Comparison of ENCODE assay signal across 7 mouse cellular contexts in genomic region chr10:127622057-127622392, GRCm38 (mm10). TPM values are rescaled to one million over a fixed set of nuclear protein-coding genes. Genes with fewer than 3 reads are reported as not detected.
DNase-seq lines count a peak whose midpoint lies in the region; ATAC-seq and TF ChIP-seq lines count a peak whose summit lies in the region.

No protein-coding gene starts in this region.

- peak overlapping the region; percentile 96 for H3K4me3 ChIP-seq in E14TG2a.4 (replicated peaks; ENCODE audit: low read length)
- peak overlapping the region; percentile 85 for H3K4me3 ChIP-seq in forebrain, embryonic 10.5 days
- H3K4me3 ChIP-seq in limb, embryonic 10.5 days, result peak overlapping the region; percentile 89
- H3K4me3 ChIP-seq in stomach, embryonic 16.5 days (replicated peaks; ENCODE audit: low read length), result peak overlapping the region; percentile 87

- peak; percentile 33; the same call in 1 of the 2 replicates for ATAC-seq in megakaryocyte-erythroid progenitor cell, adult 5-6 weeks (replicated peaks; ENCODE audit: low FRiP score, low TSS enrichment, poor library complexity, severe bottlenecking)
- ATAC-seq in stomach, embryonic 16.5 days (ENCODE audit: insufficient read depth, low FRiP score), result peak; percentile 27; the same call in 1 of the 2 replicates

- peaks cover 21% of the 10 kb centered on the region for H3K27me3 ChIP-seq in E14TG2a.4 (ENCODE audit: insufficient read depth, low read length)
- H3K27me3 ChIP-seq in forebrain, embryonic 10.5 days (ENCODE audit: poor library complexity, severe bottlenecking), result 0 out of 2 replicates have a peak, but pooled peaks cover 4% of the 10 kb centered on the region
- H3K27me3 ChIP-seq in limb, embryonic 10.5 days (ENCODE audit: low read depth, poor library complexity, severe bottlenecking), result no peaks in the 10 kb centered on the region
- no peaks in the 10 kb centered on the region for H3K27me3 ChIP-seq in stomach, embryonic 16.5 days (ENCODE audit: control insufficient read depth, insufficient read depth, low read length)

- H3K4me1 ChIP-seq in E14TG2a.4 (replicated peaks; ENCODE audit: low read depth, low read length), result peaks cover 45% of the 10 kb centered on the region
- peaks cover 51% of the 10 kb centered on the region for H3K4me1 ChIP-seq in forebrain, embryonic 10.5 days
- H3K4me1 ChIP-seq in limb, embryonic 10.5 days, result peaks cover 55% of the 10 kb centered on the region
- H3K4me1 ChIP-seq in stomach, embryonic 16.5 days (ENCODE audit: control insufficient read depth, insufficient read depth, low read length), result peaks cover 32% of the 10 kb centered on the region

- peaks cover 7% of the 10 kb centered on the region for H3K36me3 ChIP-seq in E14TG2a.4 (ENCODE audit: insufficient read depth, low read length)
- H3K36me3 ChIP-seq in forebrain, embryonic 10.5 days (replicated peaks), result peaks cover 6% of the 10 kb centered on the region; the same call in 1 of the 2 replicates
- H3K36me3 ChIP-seq in limb, embryonic 10.5 days, result 0 out of 2 replicates have a peak, but pooled peaks cover 7% of the 10 kb centered on the region
- H3K36me3 ChIP-seq in stomach, embryonic 16.5 days (ENCODE audit: control insufficient read depth, insufficient read depth, low read length), result no peaks in the 10 kb centered on the region

- H3K27ac ChIP-seq in forebrain, embryonic 10.5 days, result peak overlapping the region; percentile 97
- H3K27ac ChIP-seq in limb, embryonic 10.5 days, result peak overlapping the region; percentile 96
- H3K27ac ChIP-seq in stomach, embryonic 16.5 days (ENCODE audit: low read length), result peak overlapping the region; percentile 100

- WGBS in forebrain, embryonic 10.5 days, result 0% methylated on average over 13 of the region's 13 CpGs
- under 1% methylated on average over 13 of the region's 13 CpGs for WGBS in limb, embryonic 10.5 days
- WGBS in stomach, embryonic 16.5 days, result under 1% methylated on average over 13 of the region's 13 CpGs

- TF ChIP-seq CTCF in E14TG2a.4 (conservative IDR thresholded peaks at IDR 0.05; ENCODE audit: low read length), result no peak

- intact Hi-C loops in heart, postnatal 25 days (cut with DNase I), result loop anchor here (2.0 kb wide), 1 partner anchor 53 kb away; no protein-coding TSS in a partner anchor

- peak; percentile 88 to 96 for DNase-seq in adrenal gland, adult (ENCODE audit: inconsistent age in 2 of 2, low spot score in 1 of 2)
- DNase-seq in forebrain, embryonic 10.5 days (ENCODE audit: extremely low spot score, low spot score), result peak; percentile 70
- DNase-seq in heart, postnatal 25 days (ENCODE audit: low spot score), result peak; percentile 67
- DNase-seq in limb, embryonic 10.5 days (ENCODE audit: low spot score), result peak; percentile 76

- peaks cover 11% of the 10 kb centered on the region for H3K9me3 ChIP-seq in E14TG2a.4 (ENCODE audit: low read length)
- H3K9me3 ChIP-seq in forebrain, embryonic 10.5 days, result peaks cover 6% of the 10 kb centered on the region; the same call in 1 of the 2 replicates
- H3K9me3 ChIP-seq in limb, embryonic 10.5 days (replicated peaks), result peaks cover 4% of the 10 kb centered on the region; the same call in 1 of the 2 replicates
- H3K9me3 ChIP-seq in stomach, embryonic 16.5 days (replicated peaks; ENCODE audit: control insufficient read depth, low read length), result peaks cover 8% of the 10 kb centered on the region

- peak overlapping the region; percentile 86 for H3K9ac ChIP-seq in stomach, embryonic 16.5 days (ENCODE audit: low read length)

- H3K4me2 ChIP-seq in stomach, embryonic 16.5 days (ENCODE audit: low read depth, low read length), result peak overlapping the region; percentile 96

RNA-seq across cellular contexts. Expression of gene Lrp1, which starts 1.1 kb away (rescaled TPM):
- 66.5 and 67.4 TPM in 2 replicates for polyA plus RNA-seq in forebrain, embryonic 10.5 days (2016; fragmentation: Nextera tagmentation; extraction: Ambion mirVana)
- total RNA-seq in heart, postnatal 25 days (2021), result 10 to 100 TPM; 70.7 to 90.2 TPM
- 48.6 and 67.8 TPM in 2 replicates for polyA plus RNA-seq in limb, embryonic 10.5 days (2016; fragmentation: Nextera tagmentation; extraction: Ambion mirVana)
- 0.26 TPM in 1 of 2 replicates, not detected in the other for total RNA-seq in megakaryocyte-erythroid progenitor cell, adult 5-6 weeks (2014; fragmentation: Nextera tagmentation)
- total RNA-seq in megakaryocyte-erythroid progenitor cell, adult 5-6 weeks (2017), result 0.04 TPM in 1 of 2 replicates, not detected in the other
- 95.6 and 102 TPM in 2 replicates for polyA plus RNA-seq in stomach, embryonic 16.5 days (2015; fragmentation: Nextera tagmentation; extraction: Ambion mirVana)

RNA-seq across cellular contexts. Expression of gene Stat6, which starts 20.8 kb away (rescaled TPM):
- 7.3 and 7.7 TPM in 2 replicates for polyA plus RNA-seq in forebrain, embryonic 10.5 days (2016; fragmentation: Nextera tagmentation; extraction: Ambion mirVana)
- total RNA-seq in heart, postnatal 25 days (2021), result 10 to 100 TPM; 45.3 to 47.6 TPM
- polyA plus RNA-seq in limb, embryonic 10.5 days (2016; fragmentation: Nextera tagmentation; extraction: Ambion mirVana), result 8.4 and 9.7 TPM in 2 replicates
- 51.7 and 57.9 TPM in 2 replicates for total RNA-seq in megakaryocyte-erythroid progenitor cell, adult 5-6 weeks (2014; fragmentation: Nextera tagmentation)
- total RNA-seq in megakaryocyte-erythroid progenitor cell, adult 5-6 weeks (2017), result 32.2 and 35.3 TPM in 2 replicates
- polyA plus RNA-seq in stomach, embryonic 16.5 days (2015; fragmentation: Nextera tagmentation; extraction: Ambion mirVana), result 49.7 and 60.3 TPM in 2 replicates

RNA-seq across cellular contexts. Expression of gene Nemp1, which starts 44.7 kb away (rescaled TPM):
- polyA plus RNA-seq in forebrain, embryonic 10.5 days (2016; fragmentation: Nextera tagmentation; extraction: Ambion mirVana), result 9.9 and 10.0 TPM in 2 replicates
- 1 to 10 TPM; 3.4 to 4.4 TPM for total RNA-seq in heart, postnatal 25 days (2021)
- polyA plus RNA-seq in limb, embryonic 10.5 days (2016; fragmentation: Nextera tagmentation; extraction: Ambion mirVana), result 11.9 and 12.3 TPM in 2 replicates
- 19.4 and 22.7 TPM in 2 replicates for total RNA-seq in megakaryocyte-erythroid progenitor cell, adult 5-6 weeks (2014; fragmentation: Nextera tagmentation)
- 17.6 and 35.2 TPM in 2 replicates for total RNA-seq in megakaryocyte-erythroid progenitor cell, adult 5-6 weeks (2017)
- 8.8 and 10.0 TPM in 2 replicates for polyA plus RNA-seq in stomach, embryonic 16.5 days (2015; fragmentation: Nextera tagmentation; extraction: Ambion mirVana)

RNA-seq across cellular contexts. Expression of gene Nab2, which starts 46.3 kb away (rescaled TPM):
- polyA plus RNA-seq in forebrain, embryonic 10.5 days (2016; fragmentation: Nextera tagmentation; extraction: Ambion mirVana), result 5.6 and 6.2 TPM in 2 replicates
- total RNA-seq in heart, postnatal 25 days (2021), result 1 to 10 TPM; 5.6 to 7.0 TPM
- polyA plus RNA-seq in limb, embryonic 10.5 days (2016; fragmentation: Nextera tagmentation; extraction: Ambion mirVana), result 13.1 and 17.4 TPM in 2 replicates
- 0.99 TPM in 1 of 2 replicates, not detected in the other for total RNA-seq in megakaryocyte-erythroid progenitor cell, adult 5-6 weeks (2014; fragmentation: Nextera tagmentation)
- total RNA-seq in megakaryocyte-erythroid progenitor cell, adult 5-6 weeks (2017), result 1.1 and 2.2 TPM in 2 replicates
- polyA plus RNA-seq in stomach, embryonic 16.5 days (2015; fragmentation: Nextera tagmentation; extraction: Ambion mirVana), result 9.9 and 10.1 TPM in 2 replicates

Comparison
In these comparisons a context has a peak if more than half of its experiments do, and no peak if none do; other contexts are left out.
1. Peak in every context shown above with its lines: DNase-seq, ATAC-seq, H3K4me3 ChIP-seq and H3K27ac ChIP-seq.